Mouse (Mus musculus): ENCODE measurements at regions not wholly inside any gene's neighbourhood (a gene's known extent, or its start where the extent isn't known, plus 50 kb on each side); places are given as distances from the start of the nearest gene placed in this dataset.

DNA sequence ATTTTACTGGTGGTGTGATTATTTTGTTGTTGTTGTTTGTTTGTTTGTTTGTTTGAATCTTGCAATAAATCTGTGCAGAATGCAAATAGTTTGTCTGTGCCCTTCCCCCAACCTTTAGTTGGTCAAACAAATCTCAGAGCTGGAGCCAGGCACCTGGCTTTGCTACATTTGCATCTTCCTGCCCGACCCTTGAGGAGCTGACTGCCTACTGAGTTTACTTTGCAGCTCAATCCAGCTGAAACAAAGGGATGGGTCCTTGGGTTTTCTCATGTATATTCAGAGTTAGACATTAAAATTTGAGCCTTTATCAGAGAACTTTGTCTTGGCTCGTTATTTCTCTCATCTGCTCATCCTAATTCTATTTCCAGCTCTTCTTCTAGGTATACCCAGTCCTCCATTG lies 79.4 kb upstream of the BC030870 start:
- no peak for DNase-seq

- no peak for DNase-seq
Measured at GRCm38 (mm10) chr8:65206202-65206601, 76.8 kb upstream of the BC030870 start.

- peak; percentile 55 for DNase-seq
Measured at GRCm38 (mm10) chr8:65194656-65195055, 65.3 kb upstream of the BC030870 start.

DNA sequence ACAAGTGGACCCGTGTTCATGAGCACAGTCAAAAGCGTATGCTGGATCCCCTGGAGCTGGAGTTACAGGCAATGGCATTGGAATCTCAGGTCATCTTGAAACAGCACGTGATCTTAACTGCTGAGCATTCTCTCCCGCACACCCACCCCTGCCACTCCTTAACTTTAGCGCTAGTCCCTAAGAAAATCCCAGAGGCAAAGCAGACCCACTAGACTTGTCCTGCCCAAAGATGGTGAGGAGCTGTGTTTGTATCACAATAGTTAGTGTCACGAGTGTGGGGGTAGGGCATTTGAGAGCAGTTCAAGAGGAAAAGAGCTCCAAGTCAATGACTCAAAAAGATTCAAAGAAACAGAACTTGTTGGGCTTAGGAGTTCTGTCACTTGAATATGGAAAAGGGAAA lies 64.9 kb upstream of the BC030870 start:
- no peak for DNase-seq

- no peak for DNase-seq
Measured at GRCm38 (mm10) chr8:65182346-65182745, 53.0 kb upstream of the BC030870 start.

DNA sequence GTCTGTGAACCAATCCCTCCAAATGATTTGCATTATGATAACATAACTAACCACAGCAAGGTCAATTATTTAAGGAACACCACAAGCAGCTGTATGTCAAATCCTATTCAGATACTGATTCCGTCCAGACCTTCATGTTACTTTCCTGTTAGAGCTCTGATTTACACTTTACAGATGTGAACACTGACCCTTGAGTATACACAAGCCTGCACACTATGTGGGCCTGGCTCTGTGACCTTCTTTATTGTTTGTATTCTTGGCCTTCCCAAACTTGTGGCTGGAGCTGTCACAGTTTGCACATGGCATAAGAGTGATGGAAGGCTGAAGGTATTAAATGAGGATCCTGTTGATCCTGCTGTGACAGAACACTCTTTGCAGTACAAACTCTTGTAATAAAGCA lies 51.1 kb upstream of the BC030870 start:
- no peak for DNase-seq

Measured in right cerebral cortex, adult 18-20 months (tissue).